Comparison of ENCODE assay signal across 8 mouse cellular contexts in the genomic region with DNA sequence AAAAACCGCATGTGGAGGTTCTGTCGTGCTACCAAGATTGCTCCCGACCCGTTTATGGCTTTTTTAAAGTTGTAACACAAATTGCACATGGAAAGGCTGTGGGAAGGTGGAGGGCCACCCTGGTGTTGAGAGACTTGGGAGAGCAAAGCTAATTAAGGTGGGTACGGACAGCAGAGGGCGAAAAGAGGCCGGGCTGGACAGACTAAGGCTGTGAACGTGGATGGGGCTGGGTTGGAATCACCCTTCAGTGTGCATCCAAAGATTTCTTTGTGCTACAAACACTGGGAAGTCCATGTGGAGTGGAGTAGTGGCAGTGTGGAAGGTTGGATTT. TPM values are rescaled to one million over a fixed set of nuclear protein-coding genes. Genes with fewer than 3 reads are reported as not detected.
DNase-seq lines count a peak whose midpoint lies in the region; ATAC-seq lines count a peak whose summit lies in the region.

No protein-coding gene starts in this region.

- peak overlapping the region; percentile 74 for H3K4me2 ChIP-seq in neural tube, embryonic 14.5 days (ENCODE audit: low read depth, low read length)

- ATAC-seq in neural tube, embryonic 14.5 days (ENCODE audit: low read depth), result peak; percentile 25

- DNase-seq in thymus, adult 18-20 months, result peak; percentile 6 to 36
- DNase-seq in thymus, postnatal 25 days, result no peak
- peak; percentile 27 to 64 for DNase-seq in cerebellum, postnatal 4 days (ENCODE audit: low spot score in 2 of 2)
- DNase-seq in heart, adult 11 months, result peak; percentile 98
- DNase-seq in kidney, adult 8-10 months, result peak; percentile 78 to 79
- peak; percentile 74 to 82 for DNase-seq in lung, adult 18-20 months
- peak; percentile 43 for DNase-seq in thymus, postnatal 14 days

- peak overlapping the region; percentile 95 for H3K4me3 ChIP-seq in neural tube, embryonic 14.5 days (ENCODE audit: low read depth, low read length)

- under 1% methylated on average over 8 of the region's 8 CpGs for WGBS in neural tube, embryonic 14.5 days

- H3K27me3 ChIP-seq in neural tube, embryonic 14.5 days (ENCODE audit: control insufficient read depth, insufficient read depth, low read length), result no peaks in the 10 kb centered on the region

- peak overlapping the region; percentile 100 for H3K27ac ChIP-seq in neural tube, embryonic 14.5 days (ENCODE audit: low read depth, low read length)

- no peaks in the 10 kb centered on the region for H3K9me3 ChIP-seq in neural tube, embryonic 14.5 days (ENCODE audit: control insufficient read depth, low read length)

- no peaks in the 10 kb centered on the region for H3K36me3 ChIP-seq in neural tube, embryonic 14.5 days (ENCODE audit: control insufficient read depth, insufficient read depth, low read length)

- peak overlapping the region; percentile 83 for H3K9ac ChIP-seq in neural tube, embryonic 14.5 days (replicated peaks; ENCODE audit: low read depth, low read length)

- peaks cover 37% of the 10 kb centered on the region for H3K4me1 ChIP-seq in neural tube, embryonic 14.5 days (ENCODE audit: control insufficient read depth, insufficient read depth, low read length)

RNA-seq across cellular contexts. Expression of gene Pbld2, which starts 0.4 kb away (rescaled TPM):
- polyA plus RNA-seq in neural tube, embryonic 14.5 days (2014; fragmentation: Nextera tagmentation; extraction: Ambion mirVana), result 0.70 and 0.73 TPM in 2 replicates

RNA-seq across cellular contexts. Expression of gene Hnrnph3, which starts 0.5 kb away (rescaled TPM):
- polyA plus RNA-seq in neural tube, embryonic 14.5 days (2014; fragmentation: Nextera tagmentation; extraction: Ambion mirVana), result 95.6 and 112 TPM in 2 replicates

RNA-seq across cellular contexts. Expression of gene Pbld1, which starts 35.4 kb away (rescaled TPM):
- polyA plus RNA-seq in neural tube, embryonic 14.5 days (2014; fragmentation: Nextera tagmentation; extraction: Ambion mirVana), result 0.46 and 0.83 TPM in 2 replicates

RNA-seq across cellular contexts. Expression of gene Rufy2, which starts 44.5 kb away (rescaled TPM):
- 63.2 and 73.0 TPM in 2 replicates for polyA plus RNA-seq in neural tube, embryonic 14.5 days (2014; fragmentation: Nextera tagmentation; extraction: Ambion mirVana)
